Mouse (Mus musculus) erythroblast, embryonic 14.5 days (primary cell): ENCODE measurements around the gene Rtn4rl1.

Experiments
- GATA1 ChIP-seq: IDR thresholded peaks from 2 replicates; pipeline ENCODE4 v1.6.1; 2012; ENCODE audit warnings: low read length, inconsistent platforms, mixed read lengths
- TAL1 ChIP-seq: IDR thresholded peaks from 3 replicates; pipeline ENCODE4 v1.6.1; 2012; ENCODE audit warnings: low read length, inconsistent platforms, mixed read lengths

DNA sequence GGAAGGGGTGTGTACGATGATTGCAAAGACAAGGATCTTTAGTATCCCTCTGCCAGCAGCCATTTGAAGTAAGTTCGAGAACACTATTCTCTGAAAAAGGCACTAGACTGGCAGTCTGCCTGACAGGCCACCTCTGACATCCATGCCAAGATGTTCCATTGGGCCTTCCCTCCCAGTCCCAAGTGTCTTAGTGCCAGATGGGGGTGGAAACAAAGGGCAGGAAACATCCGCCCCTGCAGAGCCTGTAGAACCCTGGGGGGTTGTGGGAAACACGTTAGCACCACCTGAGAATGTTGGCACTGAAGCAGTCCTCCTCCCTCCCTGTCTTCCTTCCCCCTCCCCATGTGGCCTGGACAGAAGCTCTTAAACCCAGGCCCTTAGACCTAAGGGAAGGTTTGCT lies 36.5 kb upstream of the Rtn4rl1 start:
- TF ChIP-seq GATA1 (no peak), TAL1 (no peak)
